Mouse (Mus musculus) right cerebral cortex, adult 18-20 months (tissue): ENCODE data around the gene Rps21.

Experiments used
- DNase-seq: peaks from one replicate; pipeline ENCODE4 v3.0.0; 2022; ENCODE audit warnings: mixed read lengths

Gene Rps21

DNA sequence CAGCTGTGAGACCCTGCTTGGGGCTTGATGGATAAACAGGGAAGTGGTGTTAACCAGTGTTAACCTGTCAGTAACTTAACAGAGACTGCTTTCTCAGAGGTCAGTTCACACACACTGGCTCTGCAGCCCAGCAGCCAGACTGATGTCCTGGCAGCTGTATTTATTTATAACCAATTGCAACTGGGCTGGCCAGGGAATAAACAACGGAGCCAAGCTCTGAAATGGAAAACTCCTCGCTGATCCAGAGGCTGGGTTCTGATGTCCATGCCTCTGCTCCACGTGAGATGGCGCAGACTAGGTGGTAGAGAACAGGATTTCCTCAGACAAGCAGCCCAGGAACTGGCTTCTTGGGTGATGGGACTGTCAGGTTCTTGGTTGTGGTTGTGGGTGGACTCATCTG, 34.8 kb downstream of the Rps21 start:
- DNase-seq: no peak

DNA sequence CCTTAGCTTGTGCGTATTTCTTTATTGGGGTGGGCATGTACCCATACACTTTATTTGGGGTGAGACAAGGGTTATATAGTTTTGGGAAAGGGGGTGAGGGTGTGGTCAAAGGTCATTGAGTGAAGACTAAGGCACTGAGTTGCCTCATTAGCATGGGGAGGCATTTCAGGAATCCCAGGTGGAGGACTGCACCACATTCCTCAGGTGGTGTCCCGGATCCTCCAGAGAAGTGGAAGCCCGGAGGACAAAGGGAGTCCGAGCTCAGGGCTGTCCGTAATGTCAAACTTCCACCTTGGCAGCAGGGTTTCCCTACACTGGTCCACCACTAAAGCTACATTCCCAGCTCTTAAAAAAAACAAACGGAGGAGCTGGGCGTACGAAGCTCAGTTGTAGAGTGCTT, 35.7 kb downstream of the Rps21 start:
- no peak for DNase-seq

DNA sequence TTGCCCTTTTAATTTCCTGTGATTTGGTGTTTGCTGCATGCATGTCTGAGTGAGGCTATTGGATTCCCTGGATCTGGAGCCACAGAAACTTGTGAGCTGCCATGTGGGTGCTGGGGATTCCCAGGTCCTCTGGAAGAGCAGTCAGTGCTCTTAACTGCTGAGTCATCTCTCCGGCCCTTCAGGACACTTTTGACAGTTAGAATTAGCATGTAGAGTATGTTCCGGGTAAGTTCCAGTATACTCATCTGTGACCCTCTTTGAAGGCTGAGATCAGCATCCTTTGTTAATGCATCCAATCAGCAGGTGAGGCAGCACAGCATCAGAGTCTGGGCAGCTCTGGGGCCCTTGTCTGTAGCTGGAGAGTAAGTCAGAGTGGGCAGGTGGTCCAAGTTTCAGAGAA, 43.1 kb downstream of the Rps21 start:
- no peak for DNase-seq

DNA sequence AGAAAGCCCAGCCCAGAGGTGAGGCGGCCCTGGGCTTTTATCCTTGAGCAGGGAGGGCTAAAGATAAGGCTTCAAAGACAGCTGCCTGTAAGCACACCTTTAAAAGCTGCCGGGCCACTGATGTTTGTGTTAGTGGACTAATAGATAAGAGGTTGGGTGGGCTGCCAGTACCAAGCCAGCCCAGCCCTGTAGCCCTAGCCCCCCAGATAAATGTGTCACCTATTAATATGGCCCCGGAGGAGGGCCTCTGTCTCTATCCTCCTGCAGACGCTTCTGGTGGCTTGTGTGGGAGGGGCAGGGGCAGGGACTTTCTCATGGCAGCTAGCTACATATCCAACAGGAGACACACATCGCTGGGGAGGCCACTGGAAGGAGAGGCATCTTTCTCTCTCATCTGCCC, 43.6 kb downstream of the Rps21 start:
- no peak for DNase-seq

DNA sequence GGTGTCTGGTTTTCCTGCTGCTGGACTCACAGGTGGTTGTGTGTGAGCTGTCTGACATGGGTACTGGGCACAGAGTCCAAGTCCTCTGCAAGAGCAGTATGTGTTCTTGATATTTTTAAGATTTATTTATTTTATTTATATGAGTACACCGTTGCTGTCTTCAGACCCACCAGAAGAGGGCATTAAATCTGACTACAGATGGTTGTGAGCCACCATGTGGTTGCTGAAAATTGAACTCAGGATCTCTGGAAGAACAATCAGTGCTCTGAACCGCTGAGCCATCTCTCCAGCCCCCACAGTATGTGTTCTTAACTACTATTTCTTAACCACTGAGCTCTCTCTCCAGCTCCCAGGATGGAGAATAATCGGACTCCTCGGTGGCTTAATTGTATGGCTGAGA, 45.0 kb downstream of the Rps21 start:
- no peak for DNase-seq

DNA sequence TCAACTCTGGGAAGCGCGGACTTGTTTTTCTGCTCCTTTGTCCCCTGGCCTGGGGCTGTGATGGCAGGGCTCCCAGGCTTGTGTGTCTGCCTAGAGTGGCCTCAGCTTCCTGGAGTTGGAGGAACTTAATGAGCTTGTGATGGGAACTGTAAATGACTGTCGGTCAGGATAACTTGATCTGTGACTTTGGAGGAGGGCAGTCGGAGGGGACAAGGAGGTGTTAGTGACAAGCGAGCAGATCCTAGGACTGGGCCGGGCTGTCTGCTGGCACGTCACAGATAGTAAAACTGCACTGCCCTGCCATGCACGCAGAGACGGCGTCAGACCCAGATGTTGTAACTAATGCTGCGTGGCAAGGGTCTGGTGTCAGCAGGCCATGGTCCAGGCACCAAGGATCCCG, 46.3 kb downstream of the Rps21 start:
- DNase-seq: no peak

DNA sequence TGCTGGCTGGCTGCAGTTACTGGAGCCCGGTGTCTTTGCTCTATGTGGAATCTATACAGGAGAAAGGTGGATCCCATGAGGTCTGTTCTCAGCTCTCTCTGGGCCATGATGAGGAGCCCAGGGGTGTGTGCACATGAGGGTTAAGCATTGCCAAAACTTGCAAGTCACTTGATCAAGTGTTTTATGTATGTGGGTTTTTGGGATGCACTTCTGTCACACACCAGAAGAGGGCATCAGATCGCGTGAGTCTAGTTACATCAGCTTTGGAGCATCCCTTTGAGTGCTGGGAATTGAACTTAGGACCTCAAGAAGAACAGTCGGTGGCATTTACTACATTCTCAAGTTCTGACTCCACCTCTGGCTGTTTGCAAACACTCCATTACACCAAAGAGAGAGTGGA, 47.4 kb downstream of the Rps21 start:
- DNase-seq: no peak

DNA sequence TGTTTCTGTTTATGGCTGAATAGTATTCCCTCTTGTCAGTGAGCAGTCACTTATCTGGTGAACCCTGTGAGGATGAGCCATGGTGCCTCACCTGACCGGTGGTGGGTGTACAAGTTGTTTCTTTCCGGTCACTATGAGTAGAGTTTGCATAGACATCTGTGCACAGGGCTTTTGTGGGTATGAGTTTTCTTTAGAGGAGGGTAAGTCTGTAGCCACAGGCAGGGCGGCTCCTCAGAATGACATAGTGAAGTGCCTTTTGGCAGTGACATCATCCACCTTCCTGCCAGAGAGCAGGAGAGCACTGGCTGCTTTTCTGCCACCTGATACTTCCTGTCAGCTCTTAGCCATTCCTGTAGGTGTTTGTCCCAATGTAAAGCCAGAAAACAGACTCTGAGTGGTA, 48.3 kb downstream of the Rps21 start:
- DNase-seq: no peak

DNA sequence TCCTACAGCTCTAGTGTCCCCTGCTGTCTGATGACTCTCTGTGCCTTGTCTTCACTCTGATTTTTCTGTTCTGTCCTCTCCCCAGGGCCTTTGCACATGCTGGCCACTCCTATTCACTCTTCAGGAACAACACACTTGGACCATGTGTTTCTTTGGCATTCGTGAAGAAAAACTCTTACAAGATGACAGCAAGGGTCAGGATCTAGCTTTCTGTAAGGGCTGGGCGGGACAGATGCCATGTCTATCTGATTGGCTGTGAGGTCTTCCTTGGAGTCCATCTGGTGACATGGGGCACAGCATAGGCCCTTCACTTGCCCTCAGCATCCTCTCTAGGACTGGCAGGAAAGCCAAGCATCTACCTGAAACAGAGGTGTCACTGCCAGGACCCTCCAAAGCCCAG, 48.8 kb downstream of the Rps21 start:
- no peak for DNase-seq

DNA sequence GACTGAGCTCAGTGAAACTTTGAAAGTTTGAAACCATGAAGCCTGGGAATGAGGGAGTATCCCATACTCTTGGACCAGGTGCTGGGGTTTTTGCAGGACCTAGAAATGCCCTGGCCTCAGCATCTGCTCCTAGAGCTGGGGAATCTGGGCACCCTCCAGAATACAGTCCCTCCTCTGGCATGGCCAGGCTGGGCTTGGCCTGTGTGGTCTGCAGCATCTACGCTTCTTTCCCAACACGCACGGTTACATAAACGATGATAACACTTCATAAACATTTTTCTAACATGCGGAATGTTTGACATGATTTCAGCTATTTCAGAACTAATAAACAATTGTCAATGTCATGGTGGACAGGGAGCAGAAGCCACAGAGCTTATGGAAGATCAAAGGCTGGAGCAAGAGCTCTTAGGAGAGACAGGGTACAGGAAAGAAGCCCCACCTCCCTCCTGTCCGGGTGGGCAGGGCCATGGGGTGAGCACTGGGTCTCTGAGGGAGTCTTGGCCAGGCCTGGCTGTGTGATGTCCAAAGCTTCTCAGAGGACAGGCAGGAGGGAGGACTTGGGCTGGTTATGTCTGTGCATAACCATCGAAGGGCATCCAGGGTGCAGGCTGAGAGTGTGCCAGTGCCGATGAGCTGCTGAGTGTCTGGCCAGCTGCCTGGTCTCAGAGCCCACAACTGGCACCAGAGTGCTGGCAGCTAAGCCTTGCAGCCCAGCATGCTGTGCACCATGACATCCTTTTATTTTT, 49.4 kb downstream of the Rps21 start:
- peak; percentile 2 for DNase-seq

DNA sequence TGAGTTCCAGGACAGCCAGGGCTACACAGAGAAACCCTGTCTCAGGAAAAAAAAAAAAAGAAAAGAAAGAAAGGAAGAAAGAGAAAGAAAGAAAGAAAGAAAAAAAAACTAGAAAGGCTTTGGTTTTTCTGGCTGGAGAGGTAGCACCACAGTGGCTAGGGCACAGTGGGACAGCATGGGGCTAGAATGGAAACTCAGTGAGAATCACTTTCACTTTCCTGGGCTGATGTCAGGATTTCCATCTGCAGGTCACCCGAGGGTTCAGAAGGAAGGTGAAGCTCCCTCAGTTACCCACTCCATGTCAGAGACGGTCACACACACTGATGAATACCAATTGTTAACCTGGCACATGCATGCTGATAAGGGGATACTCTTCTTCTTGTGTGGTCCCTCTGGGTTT, 50.5 kb downstream of the Rps21 start:
- no peak for DNase-seq
